Mouse (Mus musculus) limb, embryonic 11.5 days (tissue): ENCODE measurements around the gene Fam162b. TPM values are rescaled to one million over a fixed set of nuclear protein-coding genes. Genes with fewer than 3 reads are reported as not detected.

ENCODE experiments used
- ATAC-seq: fragments of 200-750 bp; cut with Nextera tagmentation; 2 replicates; pipeline ENCODE4 v1.8.0; 2017; ENCODE audit warnings: low read depth; ENCODE audit not compliant: insufficient number of reproducible peaks, low FRiP score, low TSS enrichment
- DNase-seq: peaks from one replicate; pipeline ENCODE4 v3.0.0-alpha.2; 2015; ENCODE audit warnings: low spot score
- H3K27ac ChIP-seq: fragments of 300-500 bp; sonication (generic); replicated peaks from 2 replicates; pipeline ENCODE4 v1.5.1; 2014; ENCODE audit warnings: low read depth, mild to moderate bottlenecking, low read length
- H3K27me3 ChIP-seq: fragments of 300-500 bp; sonication (generic); 2 replicates; pipeline ENCODE4 v1.6.1; 2014; ENCODE audit warnings: mild to moderate bottlenecking, low read length, mixed read lengths; ENCODE audit not compliant: control insufficient read depth, insufficient read depth
- H3K36me3 ChIP-seq: fragments of 300-500 bp; sonication (generic); 2 replicates; pipeline ENCODE4 v1.6.1; 2014; ENCODE audit warnings: mild to moderate bottlenecking, low read length, moderate library complexity, mixed read lengths; ENCODE audit not compliant: control insufficient read depth, insufficient read depth
- H3K4me1 ChIP-seq: fragments of 300-500 bp; sonication (generic); 2 replicates; pipeline ENCODE4 v1.6.1; 2014; ENCODE audit warnings: low read length, mixed read lengths; ENCODE audit not compliant: control insufficient read depth, insufficient read depth
- H3K4me2 ChIP-seq: fragments of 300-500 bp; sonication (generic); 2 replicates; pipeline ENCODE4 v1.6.1; 2014; ENCODE audit warnings: low read depth, mild to moderate bottlenecking, moderate library complexity; ENCODE audit not compliant: severe bottlenecking
- H3K4me3 ChIP-seq: fragments of 300-500 bp; sonication (generic); 2 replicates; pipeline ENCODE4 v1.5.1; 2014; ENCODE audit warnings: low read depth, low read length
- H3K9ac ChIP-seq: fragments of 300-500 bp; sonication (generic); 2 replicates; pipeline ENCODE4 v1.6.1; 2014; ENCODE audit warnings: mild to moderate bottlenecking, low read length
- H3K9me3 ChIP-seq: fragments of 300-500 bp; sonication (generic); 2 replicates; pipeline ENCODE4 v1.6.1; 2016; ENCODE audit warnings: low read length; ENCODE audit not compliant: control insufficient read depth
- WGBS: fragments of 180-500 bp; shearing (Covaris S2); extraction: QIAGEN DNeasy Blood & Tissue Kit; methylation state at CpG from one replicate; pipeline ENCODE4 v1.1.7; 2014; 5-methylcytosine and 5-hydroxymethylcytosine counted together
- polyA plus RNA-seq: library from polyadenylated mRNA; unstranded; fragments of >200 nt; fragmentation: Nextera tagmentation; extraction: Ambion mirVana; gene quantifications from 2 replicates; pipeline ENCODE4 v1.2.1, GENCODE M21; 2014

The Fam162b gene
- 0.43 TPM in 1 of 2 replicates, not detected in the other for polyA plus RNA-seq

DNA sequence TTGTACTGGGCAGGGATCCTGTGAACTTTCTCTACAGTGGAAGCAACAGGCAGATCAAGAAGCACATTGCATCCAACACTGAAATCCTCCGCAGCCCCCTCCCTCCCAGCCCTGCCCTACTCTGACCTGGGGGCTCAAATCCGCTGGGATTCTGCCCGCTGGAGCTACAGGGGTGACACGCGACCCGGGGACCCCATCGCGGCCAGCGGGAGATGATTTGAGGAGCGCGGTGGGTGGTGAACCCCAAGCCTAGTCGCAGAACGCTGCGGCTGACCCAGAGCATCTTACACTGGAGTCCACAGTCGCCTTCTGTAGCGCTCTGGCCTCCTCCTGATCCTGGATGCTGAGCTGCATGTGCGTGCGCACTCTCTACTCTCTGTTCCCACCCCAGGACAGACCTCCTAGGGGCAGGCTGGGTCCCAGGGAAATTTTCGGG, at the start of gene Fam162b:
TSS of gene Fam162b (minus strand) at position 379 of the 436 bp plus-strand sequence.
- Histone ChIP-seq H3K4me1 (no peaks in the 10 kb centered on the region), H3K36me3 (no peaks in the 10 kb centered on the region), H3K4me3 (peak within 1 kb of the TSS; percentile 22), H3K9ac (peak within 1 kb of the TSS; percentile 34; the same call in 1 of the 2 replicates), H3K4me2 (peak within 1 kb of the TSS; percentile 52; the same call in 1 of the 2 replicates), H3K27me3 (no peaks in the 10 kb centered on the region), H3K27ac (no peak within 1 kb of the TSS), H3K9me3 (no peaks in the 10 kb centered on the region)
- peak; percentile 26 for DNase-seq
- WGBS, result 6% methylated on average over 15 of the region's 19 CpGs
- ATAC-seq, result peak; percentile 71; the same call in 1 of the 2 replicates

DNA sequence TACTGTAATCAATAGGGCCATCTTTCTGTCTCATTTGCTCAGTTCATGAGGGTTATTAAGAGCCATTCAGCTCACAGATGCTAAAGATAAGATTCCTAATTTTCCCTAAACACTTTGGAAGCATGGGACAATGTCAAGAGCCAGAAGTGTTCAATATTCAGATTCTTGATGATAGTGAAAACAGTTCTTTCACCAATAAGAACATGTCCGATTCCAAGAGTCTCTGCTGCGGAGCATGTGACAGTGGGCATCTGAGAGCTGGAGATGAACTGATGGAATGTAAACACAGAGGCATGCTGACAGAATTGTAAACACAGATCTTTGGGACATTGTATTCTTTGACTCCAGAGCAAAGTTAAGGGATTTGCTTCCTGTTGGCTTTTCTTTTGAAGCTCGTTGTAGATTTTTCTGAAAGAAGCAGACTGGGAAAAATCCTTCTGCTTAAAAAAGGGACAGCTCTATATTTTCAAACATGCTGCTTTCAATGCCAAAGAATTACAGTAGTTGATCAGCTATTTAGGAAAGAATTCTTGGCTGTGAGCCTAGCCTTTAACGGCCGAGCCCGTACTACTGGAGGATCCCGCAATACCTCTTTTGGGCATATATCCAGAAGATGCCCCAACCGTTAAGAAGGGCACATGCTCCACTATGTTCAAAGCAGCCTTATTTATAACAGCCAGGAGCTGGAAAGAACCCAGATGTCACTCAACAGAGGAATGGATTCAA, 41.3 kb upstream of the Fam162b start, which contains the start of gene Gprc6a:
TSS of gene Gprc6a (minus strand) at position 51 of the 726 bp plus-strand sequence.
- no peak for DNase-seq
- Histone ChIP-seq H3K4me1 (no peaks in the 10 kb centered on the region), H3K27me3 (no peaks in the 10 kb centered on the region), H3K36me3 (no peaks in the 10 kb centered on the region), H3K4me2 (no peak within 1 kb of the TSS), H3K4me3 (no peak within 1 kb of the TSS), H3K9me3 (no peaks in the 10 kb centered on the region), H3K27ac (no peak within 1 kb of the TSS), H3K9ac (no peak within 1 kb of the TSS)
- ATAC-seq, result no peak
- 86% methylated on average over 8 of the region's 8 CpGs for WGBS

- H3K4me2 ChIP-seq, result no peak overlapping the region
- no peaks in the 10 kb centered on the region for H3K27me3 ChIP-seq
- H3K27ac ChIP-seq, result no peak overlapping the region
- ATAC-seq (no peak), DNase-seq (no peak)
- H3K4me1 ChIP-seq, result no peaks in the 10 kb centered on the region
- no peak overlapping the region for H3K9ac ChIP-seq
- H3K36me3 ChIP-seq, result no peaks in the 10 kb centered on the region
- 82% methylated on average over 3 of the region's 3 CpGs for WGBS
- no peaks in the 10 kb centered on the region for H3K9me3 ChIP-seq
- H3K4me3 ChIP-seq, result no peak overlapping the region
Observed at GRCm38 (mm10) chr10:51621193-51621592, 30.9 kb upstream of the Fam162b start.

GRCm38 (mm10) chr10:51620126-51620525, 29.8 kb upstream of the Fam162b start:
- Histone ChIP-seq H3K4me3 (no peak overlapping the region), H3K36me3 (no peaks in the 10 kb centered on the region), H3K4me1 (no peaks in the 10 kb centered on the region), H3K4me2 (no peak overlapping the region), H3K9ac (no peak overlapping the region), H3K27ac (no peak overlapping the region), H3K9me3 (no peaks in the 10 kb centered on the region), H3K27me3 (no peaks in the 10 kb centered on the region)
- WGBS, result 76% methylated on average over 7 of the region's 7 CpGs
- no peak for ATAC-seq
- no peak for DNase-seq

- no peak overlapping the region for H3K4me2 ChIP-seq
- no peak overlapping the region for H3K9ac ChIP-seq
- no peaks in the 10 kb centered on the region for H3K9me3 ChIP-seq
- no peaks in the 10 kb centered on the region for H3K36me3 ChIP-seq
- no peaks in the 10 kb centered on the region for H3K4me1 ChIP-seq
- WGBS, result 88% methylated on average over 2 of the region's 2 CpGs
- DNase-seq, result no peak
- no peak overlapping the region for H3K4me3 ChIP-seq
- ATAC-seq, result no peak
- H3K27me3 ChIP-seq, result no peaks in the 10 kb centered on the region
- no peak overlapping the region for H3K27ac ChIP-seq
Observed at GRCm38 (mm10) chr10:51618538-51618937, 28.2 kb upstream of the Fam162b start.

GRCm38 (mm10) chr10:51614826-51615590, 24.7 kb upstream of the Fam162b start:
- no peaks in the 10 kb centered on the region for H3K4me1 ChIP-seq
- no peak overlapping the region for H3K27ac ChIP-seq
- no peaks in the 10 kb centered on the region for H3K36me3 ChIP-seq
- H3K27me3 ChIP-seq, result no peaks in the 10 kb centered on the region
- H3K4me3 ChIP-seq, result no peak overlapping the region
- ATAC-seq (no peak), DNase-seq (no peak)
- H3K9me3 ChIP-seq, result no peaks in the 10 kb centered on the region
- H3K4me2 ChIP-seq, result no peak overlapping the region
- WGBS, result 73% methylated on average over 11 of the region's 11 CpGs
- no peak overlapping the region for H3K9ac ChIP-seq

DNA sequence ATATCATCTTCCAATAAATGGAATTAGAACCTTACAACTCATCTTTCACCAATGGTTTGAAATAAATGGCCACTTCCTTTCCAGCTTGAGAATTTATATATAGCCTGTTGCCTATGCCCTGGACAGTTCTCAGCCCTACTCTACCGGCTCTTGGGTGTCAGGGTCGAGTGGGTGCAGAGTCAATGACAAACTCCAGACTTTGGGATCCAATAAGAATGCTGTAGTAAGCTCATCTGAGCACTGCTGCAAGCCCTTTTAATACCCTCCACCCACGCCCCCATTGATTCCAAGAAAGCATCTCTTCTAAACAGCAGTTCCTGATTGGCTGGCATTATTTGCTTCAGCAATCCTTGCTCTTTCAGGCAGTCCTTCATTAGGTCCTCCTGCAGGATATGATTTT, 23.1 kb upstream of the Fam162b start:
- DNase-seq, result no peak
- H3K4me2 ChIP-seq, result no peak overlapping the region
- 79% methylated on average over 3 of the region's 3 CpGs for WGBS

DNA sequence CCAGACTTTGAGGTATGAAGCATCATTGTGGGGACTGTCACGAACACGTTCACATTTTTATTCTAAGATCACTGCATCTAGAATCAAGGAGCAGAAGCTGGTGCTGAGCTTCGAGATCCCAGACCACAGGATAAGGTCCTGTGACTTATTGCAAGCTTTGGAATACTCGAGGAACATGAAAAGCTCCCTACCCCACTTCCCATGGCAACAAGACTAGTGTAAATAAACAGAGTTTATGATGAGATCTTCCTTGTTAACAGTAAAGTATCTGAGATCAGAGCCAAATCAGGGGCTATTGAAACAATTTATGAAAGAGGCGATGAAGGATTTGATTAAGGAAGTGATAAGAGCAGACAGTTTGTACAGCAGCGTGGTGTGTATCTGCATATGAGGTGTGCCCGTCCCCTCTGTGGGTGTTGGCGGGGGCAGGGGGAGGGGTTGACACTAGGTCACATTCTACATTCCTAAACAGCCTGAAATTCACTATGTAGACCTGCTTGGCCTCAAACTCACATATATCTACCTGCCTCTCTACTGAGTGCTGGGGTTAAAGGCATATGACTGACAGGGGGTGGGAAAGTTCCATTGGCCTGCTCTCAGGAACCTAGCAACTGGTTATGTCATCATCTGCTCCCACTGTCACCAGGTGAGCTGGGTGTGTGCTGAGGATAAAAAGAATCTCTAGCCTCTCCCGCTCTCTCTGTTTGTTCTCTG, 21.8 kb upstream of the Fam162b start:
- no peaks in the 10 kb centered on the region for H3K36me3 ChIP-seq
- H3K4me1 ChIP-seq, result no peaks in the 10 kb centered on the region
- DNase-seq (no peak), ATAC-seq (no peak)
- WGBS, result 76% methylated on average over 9 of the region's 9 CpGs
- no peak overlapping the region for H3K9ac ChIP-seq
- no peak overlapping the region for H3K4me3 ChIP-seq
- H3K4me2 ChIP-seq, result no peak overlapping the region
- no peaks in the 10 kb centered on the region for H3K27me3 ChIP-seq
- no peak overlapping the region for H3K27ac ChIP-seq
- H3K9me3 ChIP-seq, result no peaks in the 10 kb centered on the region

More for the DNA sequence above, 23.1 kb upstream of the Fam162b start:
- no peak for ATAC-seq
- Histone ChIP-seq H3K4me1 (no peaks in the 10 kb centered on the region), H3K9ac (no peak overlapping the region), H3K4me3 (no peak overlapping the region), H3K27ac (no peak overlapping the region), H3K27me3 (no peaks in the 10 kb centered on the region), H3K9me3 (no peaks in the 10 kb centered on the region), H3K36me3 (no peaks in the 10 kb centered on the region)
